Comparison of ENCODE assay signal across 28 mouse cellular contexts in the genomic region with DNA sequence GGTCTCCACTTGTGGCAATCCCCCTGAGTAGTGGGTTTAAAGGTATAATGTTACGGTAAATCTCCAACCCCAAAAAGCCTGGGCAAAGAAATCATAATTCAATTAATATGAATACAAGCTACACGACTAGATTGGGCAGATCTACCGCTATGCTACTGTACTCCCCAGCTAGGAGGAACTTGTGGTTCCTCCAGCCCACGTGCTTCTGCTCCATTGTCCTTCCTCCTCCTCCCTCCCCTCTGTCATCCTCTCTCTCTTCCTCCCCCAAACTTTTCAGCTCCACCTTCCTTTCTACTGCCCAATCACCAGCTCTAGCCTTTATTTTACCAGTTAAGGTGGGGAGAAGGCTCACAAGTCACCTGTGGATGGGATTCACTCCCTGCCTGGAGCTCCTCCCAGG. TPM values are rescaled to one million over a fixed set of nuclear protein-coding genes. Genes with fewer than 3 reads are reported as not detected.
"Had no signal": no experiment of that assay in that cellular context is flagged by ENCODE, and none has a peak within 500 bp of the region (broad histone marks: within the 10 kb centered on the region; RNA-seq: fewer than 3 reads in every experiment).

No protein-coding gene starts in this region.

- H3K27ac ChIP-seq: liver, embryonic 13.5 days; midbrain, embryonic 10.5 days; midbrain, embryonic 13.5 days; stomach, embryonic 15.5 days had no signal

- ATAC-seq: midbrain, embryonic 13.5 days; midbrain, embryonic 16.5 days had no signal

- DNase-seq: kidney, adult 8-10 months; kidney, postnatal 14 days; kidney, postnatal 4 days; liver, embryonic 13.5 days; lung, adult 2 months; lung, postnatal 14 days; lung, postnatal 4 days; retina, postnatal 1 day; right cerebral cortex, postnatal 25 days; spleen, adult 18-20 months; thymus, postnatal 36 days had no signal

- H3K4me1 ChIP-seq: liver, embryonic 13.5 days; midbrain, embryonic 10.5 days; midbrain, embryonic 13.5 days; stomach, embryonic 15.5 days had no signal

- H3K27me3 ChIP-seq: liver, embryonic 13.5 days; megakaryocyte, embryonic 14.5 days; midbrain, embryonic 13.5 days; stomach, embryonic 15.5 days had no signal

- H3K4me3 ChIP-seq: liver, embryonic 13.5 days; megakaryocyte, embryonic 14.5 days; midbrain, embryonic 10.5 days; midbrain, embryonic 13.5 days; stomach, embryonic 15.5 days had no signal

- H3K9me3 ChIP-seq: liver, embryonic 13.5 days; megakaryocyte, embryonic 14.5 days; midbrain, embryonic 10.5 days; midbrain, embryonic 13.5 days; stomach, embryonic 15.5 days had no signal

RNA-seq across cellular contexts. Expression of a gene that starts 21.4 kb away (rescaled TPM):
- total RNA-seq: layer of hippocampus, adult 18-20 months; layer of hippocampus, postnatal 14 days; left cerebral cortex, adult 8-10 months; left cerebral cortex, postnatal 36 days; liver, adult 2 months had no signal
- polyA plus RNA-seq: limb, embryonic 11.5 days; limb, embryonic 14.5 days; liver, adult 2 months; liver, embryonic 13.5 days; liver, embryonic 16.5 days; lung, adult 2 months; lung, embryonic 16.5 days; midbrain, embryonic 10.5 days; midbrain, embryonic 13.5 days; midbrain, embryonic 16.5 days; neural tube, embryonic 11.5 days; neural tube, embryonic 14.5 days; stomach, embryonic 15.5 days; thymus, postnatal 0 days had no signal
